8 mouse cellular contexts compared by ENCODE assay signal in the genomic region with DNA sequence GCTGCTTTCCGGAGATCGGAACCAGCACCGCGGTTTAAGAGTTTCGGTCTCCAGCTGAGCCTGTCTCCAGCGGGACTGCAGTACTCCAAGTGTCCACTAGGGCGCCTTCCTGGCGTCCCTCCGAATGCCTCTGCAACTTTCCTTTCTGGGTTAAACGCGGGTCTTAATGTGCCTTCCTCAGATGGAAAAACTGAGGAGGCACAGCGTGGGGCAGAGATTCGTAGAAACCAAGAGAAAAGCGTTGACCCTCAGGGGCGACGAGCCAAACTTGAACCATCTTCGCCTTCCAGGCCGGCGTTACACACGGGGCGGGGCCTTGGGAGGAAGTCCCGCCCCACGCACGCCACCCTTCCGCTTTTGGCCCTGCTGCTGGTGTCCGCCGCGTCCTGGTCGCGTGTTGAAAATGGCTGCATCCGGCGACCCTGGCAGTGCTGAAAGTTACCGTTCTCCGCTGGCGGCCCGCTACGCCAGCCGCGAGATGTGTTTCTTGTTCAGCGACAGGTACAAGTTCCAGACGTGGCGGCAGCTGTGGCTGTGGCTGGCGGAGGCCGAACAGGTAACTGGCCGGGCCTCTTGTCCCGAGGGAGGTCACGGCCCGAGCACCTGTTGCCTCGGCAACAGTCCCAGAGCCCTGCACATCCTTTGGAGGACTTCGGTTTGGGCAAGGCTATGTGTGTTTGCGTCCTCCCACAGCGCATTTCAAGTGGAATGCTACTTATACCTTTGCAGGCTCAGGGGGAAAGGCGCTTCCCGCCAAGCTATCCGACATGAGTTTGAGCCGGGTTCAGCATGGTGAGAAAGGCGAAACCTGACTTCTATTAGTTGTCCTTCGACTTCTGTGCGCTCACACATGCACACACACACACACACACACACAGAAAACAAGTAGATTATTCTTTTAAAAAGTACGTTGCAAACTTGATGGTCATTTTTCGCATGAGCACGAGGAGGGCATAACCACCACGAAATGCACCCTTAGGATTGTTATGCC. TPM values are rescaled to one million over a fixed set of nuclear protein-coding genes. Genes with fewer than 3 reads are reported as not detected.
DNase-seq lines count a peak whose midpoint lies in the region; ATAC-seq and TF ChIP-seq lines count a peak whose summit lies in the region.

Gene Adsl (plus strand): TSS at position 346 of the 991 bp plus-strand sequence.

- H3K9ac ChIP-seq in heart, embryonic 12.5 days, result peak within 1 kb of the TSS; percentile 87
- H3K9ac ChIP-seq in kidney, postnatal 0 days (ENCODE audit: low read depth, low read length), result peak within 1 kb of the TSS; percentile 70
- H3K9ac ChIP-seq in liver, embryonic 11.5 days (ENCODE audit: low read depth, low read length), result peak within 1 kb of the TSS; percentile 87
- H3K9ac ChIP-seq in stomach, embryonic 14.5 days (replicated peaks; ENCODE audit: low read depth, low read length), result peak within 1 kb of the TSS; percentile 61

- H3K4me1 ChIP-seq in erythroblast, embryonic 14.5 days (ENCODE audit: control insufficient read depth), result peaks cover 47% of the 10 kb centered on the region
- peaks cover 14% of the 10 kb centered on the region for H3K4me1 ChIP-seq in heart, embryonic 12.5 days (replicated peaks)
- peaks cover 4% of the 10 kb centered on the region; the same call in 1 of the 2 replicates for H3K4me1 ChIP-seq in kidney, postnatal 0 days (replicated peaks; ENCODE audit: insufficient read depth, low read length)
- peaks cover 12% of the 10 kb centered on the region for H3K4me1 ChIP-seq in liver, embryonic 11.5 days (replicated peaks; ENCODE audit: control insufficient read depth, insufficient read depth, low read length)
- H3K4me1 ChIP-seq in stomach, embryonic 14.5 days (ENCODE audit: control insufficient read depth, insufficient read depth, low read length), result peaks cover 6% of the 10 kb centered on the region; the same call in 1 of the 2 replicates

- TF ChIP-seq CTCF in C2C12 (IDR thresholded peaks at IDR 0.05; ENCODE audit: control insufficient read depth, insufficient read depth, insufficient read length), result peak; percentile 70
- peak; percentile 99 for TF ChIP-seq CTCF in brain, embryonic 14.5 days (IDR thresholded peaks at IDR 0.05; ENCODE audit: borderline replicate concordance, extremely low read depth, insufficient read depth, insufficient read length)
- peak; percentile 88 for TF ChIP-seq CTCF in kidney, postnatal 0 days (IDR thresholded peaks at IDR 0.05; ENCODE audit: low read depth)

- H3K27me3 ChIP-seq in C2C12 (ENCODE audit: control insufficient read depth, insufficient read depth, insufficient read length), result no peaks in the 10 kb centered on the region
- no peaks in the 10 kb centered on the region for H3K27me3 ChIP-seq in erythroblast, embryonic 14.5 days (ENCODE audit: control insufficient read depth)
- no peaks in the 10 kb centered on the region for H3K27me3 ChIP-seq in heart, embryonic 12.5 days (replicated peaks)
- H3K27me3 ChIP-seq in kidney, postnatal 0 days (ENCODE audit: insufficient read depth, low read length), result no peaks in the 10 kb centered on the region
- no peaks in the 10 kb centered on the region for H3K27me3 ChIP-seq in liver, embryonic 11.5 days (replicated peaks; ENCODE audit: control insufficient read depth, insufficient read depth, low read length)
- no peaks in the 10 kb centered on the region for H3K27me3 ChIP-seq in stomach, embryonic 14.5 days (ENCODE audit: control insufficient read depth, insufficient read depth, low read length)

- peak within 1 kb of the TSS; percentile 95 for H3K4me2 ChIP-seq in heart, embryonic 12.5 days
- peak within 1 kb of the TSS; percentile 75 for H3K4me2 ChIP-seq in kidney, postnatal 0 days (ENCODE audit: low read length)
- peak within 1 kb of the TSS; percentile 71 for H3K4me2 ChIP-seq in liver, embryonic 11.5 days
- H3K4me2 ChIP-seq in stomach, embryonic 14.5 days (replicated peaks; ENCODE audit: low read depth, low read length), result peak within 1 kb of the TSS; percentile 86

- DNase-seq in brain, embryonic 14.5 days (ENCODE audit: low read depth), result peak; percentile 96
- peak; percentile 95 for DNase-seq in kidney, postnatal 0 days (ENCODE audit: low spot score)
- DNase-seq in liver, embryonic 11.5 days (ENCODE audit: low spot score), result peak; percentile 93
- peak; percentile 95 for DNase-seq in naive thymus-derived CD4-positive, alpha-beta T cell, adult 2 months (ENCODE audit: low read depth)

- peak within 1 kb of the TSS; percentile 89 for H3ac ChIP-seq in C2C12 (ENCODE audit: control insufficient read depth, insufficient read length, low read depth)

- peak; percentile 16; the same call in 1 of the 2 replicates for TF ChIP-seq POLR2A in brain, embryonic 14.5 days (IDR thresholded peaks at IDR 0.05; ENCODE audit: borderline replicate concordance, extremely low read depth, insufficient read depth, insufficient read length, poor library complexity, severe bottlenecking)

- H3K36me3 ChIP-seq in C2C12 (ENCODE audit: control insufficient read depth, insufficient read depth), result peaks cover 27% of the 10 kb centered on the region
- peaks cover 31% of the 10 kb centered on the region for H3K36me3 ChIP-seq in erythroblast, embryonic 14.5 days (ENCODE audit: control insufficient read depth)
- H3K36me3 ChIP-seq in heart, embryonic 12.5 days, result peaks cover 27% of the 10 kb centered on the region
- H3K36me3 ChIP-seq in kidney, postnatal 0 days (ENCODE audit: insufficient read depth, low read length), result peaks cover 9% of the 10 kb centered on the region; the same call in 1 of the 2 replicates
- peaks cover 14% of the 10 kb centered on the region for H3K36me3 ChIP-seq in liver, embryonic 11.5 days (ENCODE audit: control insufficient read depth, insufficient read depth, low read length)
- peaks cover 17% of the 10 kb centered on the region for H3K36me3 ChIP-seq in stomach, embryonic 14.5 days (ENCODE audit: control insufficient read depth, insufficient read depth, low read length)

- H3K79me2 ChIP-seq in C2C12 (ENCODE audit: control insufficient read depth, insufficient read depth), result peaks cover 51% of the 10 kb centered on the region

- H3K27ac ChIP-seq in heart, embryonic 12.5 days (ENCODE audit: poor library complexity, severe bottlenecking), result peak within 1 kb of the TSS; percentile 70
- H3K27ac ChIP-seq in kidney, postnatal 0 days, result peak within 1 kb of the TSS; percentile 86
- H3K27ac ChIP-seq in liver, embryonic 11.5 days (ENCODE audit: low read depth, low read length), result peak within 1 kb of the TSS; percentile 57; the same call in 1 of the 2 replicates
- H3K27ac ChIP-seq in stomach, embryonic 14.5 days (ENCODE audit: low read length), result peak within 1 kb of the TSS; percentile 80

- H3K79me3 ChIP-seq in C2C12 (ENCODE audit: low read depth), result peaks cover 33% of the 10 kb centered on the region

- peak within 1 kb of the TSS; percentile 94 for H3K4me3 ChIP-seq in C2C12 (ENCODE audit: insufficient read depth, poor library complexity, severe bottlenecking)
- H3K4me3 ChIP-seq in erythroblast, embryonic 14.5 days (replicated peaks), result peak within 1 kb of the TSS; percentile 88
- peak within 1 kb of the TSS; percentile 96 for H3K4me3 ChIP-seq in heart, embryonic 12.5 days
- peak within 1 kb of the TSS; percentile 79 for H3K4me3 ChIP-seq in kidney, postnatal 0 days (replicated peaks; ENCODE audit: low read depth, low read length)
- H3K4me3 ChIP-seq in liver, embryonic 11.5 days (ENCODE audit: low read depth, low read length), result peak within 1 kb of the TSS; percentile 82
- peak within 1 kb of the TSS; percentile 85 for H3K4me3 ChIP-seq in stomach, embryonic 14.5 days (ENCODE audit: low read depth, low read length)

- WGBS in heart, embryonic 12.5 days, result under 1% methylated on average over 63 of the region's 63 CpGs
- under 1% methylated on average over 63 of the region's 63 CpGs for WGBS in kidney, postnatal 0 days
- under 1% methylated on average over 63 of the region's 63 CpGs for WGBS in liver, embryonic 11.5 days
- under 1% methylated on average over 63 of the region's 63 CpGs for WGBS in stomach, embryonic 14.5 days

- H3K9me3 ChIP-seq in erythroblast, embryonic 14.5 days (ENCODE audit: control insufficient read depth, low read length), result no peaks in the 10 kb centered on the region
- no peaks in the 10 kb centered on the region for H3K9me3 ChIP-seq in heart, embryonic 12.5 days (replicated peaks)
- H3K9me3 ChIP-seq in kidney, postnatal 0 days (replicated peaks; ENCODE audit: low read length), result no peaks in the 10 kb centered on the region
- H3K9me3 ChIP-seq in liver, embryonic 11.5 days (ENCODE audit: control insufficient read depth, low read length), result no peaks in the 10 kb centered on the region
- no peaks in the 10 kb centered on the region for H3K9me3 ChIP-seq in stomach, embryonic 14.5 days (ENCODE audit: control insufficient read depth, low read depth, low read length)

- ATAC-seq in heart, embryonic 12.5 days (ENCODE audit: insufficient number of reproducible peaks, low FRiP score), result peak; percentile 93
- ATAC-seq in kidney, postnatal 0 days (replicated peaks; ENCODE audit: low FRiP score, low read depth), result peak; percentile 90
- ATAC-seq in liver, embryonic 11.5 days (replicated peaks; ENCODE audit: low FRiP score), result peak; percentile 91
- peak; percentile 90 for ATAC-seq in stomach, embryonic 14.5 days (ENCODE audit: insufficient number of reproducible peaks, insufficient read depth, low FRiP score, low read depth)

TF ChIP-seq in C2C12, 6 proteins besides CTCF, POLR2A, EP300 and RAD21:
- peak; percentile 63 for TF ChIP-seq MYOD1 (IDR thresholded peaks at IDR 0.05; ENCODE audit: control insufficient read depth, insufficient read length, low read depth)
- no peak for TF ChIP-seq FOSL1 (IDR thresholded peaks at IDR 0.05; ENCODE audit: insufficient read depth, low read length, poor library complexity, severe bottlenecking)
- no peak for TF ChIP-seq CEBPB (IDR thresholded peaks at IDR 0.05; ENCODE audit: low read depth)
- peak; percentile 54 for TF ChIP-seq MAX (IDR thresholded peaks at IDR 0.05)
- TF ChIP-seq MYOG (IDR thresholded peaks at IDR 0.05; ENCODE audit: control insufficient read depth, extremely low read depth, insufficient read length), result no peak
- TF ChIP-seq USF1 (IDR thresholded peaks at IDR 0.05; ENCODE audit: low read depth), result no peak
TF ChIP-seq in C2C12: peak in this region for 2.

RNA-seq across cellular contexts. Expression of gene Adsl, which starts in this region (rescaled TPM):
- 174 TPM for polyA plus RNA-seq in C2C12 (2012; fragmentation: generic; extraction: Trizol)
- 70.4 and 70.5 TPM in 2 replicates for polyA plus RNA-seq in brain, embryonic 14.5 days (2012; rRNA removed)
- polyA plus RNA-seq in erythroblast, embryonic 14.5 days (2012), result 0.95 and 1.7 TPM in 2 replicates
- polyA plus RNA-seq in heart, embryonic 12.5 days (2016; fragmentation: Nextera tagmentation; extraction: Ambion mirVana), result 162 and 167 TPM in 2 replicates
- 78.5 and 103 TPM in 2 replicates for polyA plus RNA-seq in kidney, postnatal 0 days (2015; fragmentation: Nextera tagmentation; extraction: Ambion mirVana)
- 256 and 262 TPM in 2 replicates for polyA plus RNA-seq in liver, embryonic 11.5 days (2014; fragmentation: Nextera tagmentation; extraction: Ambion mirVana)
- polyA plus RNA-seq in stomach, embryonic 14.5 days (2014; fragmentation: Nextera tagmentation; extraction: Ambion mirVana), result 162 and 164 TPM in 2 replicates

Comparison
In these comparisons a context has a peak if more than half of its experiments do, and no peak if none do; other contexts are left out.
1. Peak in every context shown above with its lines: DNase-seq, ATAC-seq, H3K4me3 ChIP-seq and H3K27ac ChIP-seq.
2. RNA of gene Adsl (polyA plus RNA-seq): 256 to 262 TPM in liver, embryonic 11.5 days, 174 TPM in C2C12 (single experiment), 162 to 167 TPM in heart, embryonic 12.5 days, 162 to 164 TPM in stomach, embryonic 14.5 days, 78.5 to 103 TPM in kidney, postnatal 0 days and 70.4 to 70.5 TPM in brain, embryonic 14.5 days; 0.95 to 1.7 TPM in erythroblast, embryonic 14.5 days; every median in the first group is over 10 times any median in the second.